Mouse (Mus musculus) heart, embryonic 16.5 days (tissue): ENCODE measurements around the gene Pomt2. TPM values are rescaled to one million over a fixed set of nuclear protein-coding genes. Genes with fewer than 3 reads are reported as not detected.

Experiments
- ATAC-seq: fragments of 200-750 bp; cut with Nextera tagmentation; replicated peaks from 2 replicates; pipeline ENCODE4 v1.8.0; 2017; ENCODE audit warnings: moderate number of reproducible peaks; ENCODE audit not compliant: insufficient read depth, low FRiP score; ENCODE audit errors: extremely low read depth
- H3K27ac ChIP-seq: fragments of 300-500 bp; sonication (generic); 2 replicates; pipeline ENCODE4 v1.5.1; 2014; ENCODE audit warnings: mild to moderate bottlenecking, low read length, control low read depth, moderate library complexity
- H3K27me3 ChIP-seq: fragments of 300-500 bp; sonication (generic); 2 replicates; pipeline ENCODE4 v1.6.1; 2014; ENCODE audit warnings: low read length, mixed read lengths; ENCODE audit not compliant: control insufficient read depth, insufficient read depth
- H3K36me3 ChIP-seq: fragments of 300-500 bp; sonication (generic); 2 replicates; pipeline ENCODE4 v1.6.1; 2014; ENCODE audit not compliant: control insufficient read depth, insufficient read depth
- H3K4me1 ChIP-seq: fragments of 300-500 bp; sonication (generic); 2 replicates; pipeline ENCODE4 v1.6.1; 2014; ENCODE audit warnings: low read length, mixed read lengths; ENCODE audit not compliant: control insufficient read depth, insufficient read depth
- H3K4me2 ChIP-seq: fragments of 300-500 bp; sonication (generic); 2 replicates; pipeline ENCODE4 v1.6.1; 2014; ENCODE audit warnings: low read depth, mild to moderate bottlenecking, control low read depth, low read length
- H3K4me3 ChIP-seq: fragments of 300-500 bp; sonication (generic); 2 replicates; pipeline ENCODE4 v1.5.1; 2014; ENCODE audit warnings: mild to moderate bottlenecking, control low read depth, low read length
- H3K9ac ChIP-seq: fragments of 300-500 bp; sonication (generic); 2 replicates; pipeline ENCODE4 v1.6.1; 2014; ENCODE audit warnings: low read length, control low read depth
- H3K9me3 ChIP-seq: fragments of 300-500 bp; sonication (generic); replicated peaks from 2 replicates; pipeline ENCODE4 v1.6.1; 2016; ENCODE audit warnings: low read length; ENCODE audit not compliant: control insufficient read depth
- WGBS: fragments of 180-500 bp; shearing (Covaris S2); extraction: QIAGEN DNeasy Blood & Tissue Kit; methylation state at CpG from one replicate; pipeline ENCODE4 v1.1.7; 2014; 5-methylcytosine and 5-hydroxymethylcytosine counted together
- polyA plus RNA-seq: library from polyadenylated mRNA; unstranded; fragments of >200 nt; fragmentation: Nextera tagmentation; extraction: Ambion mirVana; gene quantifications from 2 replicates; pipeline ENCODE4 v1.2.1, GENCODE M21; 2015

Gene Pomt2
- polyA plus RNA-seq, 1 experiment from 2014 or later: 11.9 TPM

DNA sequence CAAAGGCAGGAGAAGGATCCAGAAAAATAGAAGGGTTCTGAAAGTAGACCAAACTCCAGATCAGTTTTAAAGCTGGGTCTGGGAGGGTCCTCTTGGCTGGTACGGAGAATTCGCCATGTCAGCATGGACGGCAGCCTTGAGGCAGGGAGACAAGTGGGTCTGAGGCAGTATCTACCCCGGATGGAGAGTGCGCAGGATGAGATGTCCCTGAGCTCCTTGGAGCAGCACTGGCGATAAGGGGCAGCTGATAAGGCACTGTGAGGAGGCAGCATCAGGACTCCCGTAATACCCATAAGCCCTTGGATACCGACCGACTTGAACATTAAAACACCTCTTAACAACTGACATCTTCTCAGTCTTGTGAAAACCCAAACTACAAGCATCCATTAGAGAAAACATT is 15.0 kb downstream of the Pomt2 start:
- H3K4me1 ChIP-seq: peaks cover 3% of the 10 kb centered on the region; the same call in 1 of the 2 replicates
- H3K36me3 ChIP-seq: peaks cover 9% of the 10 kb centered on the region; the same call in 1 of the 2 replicates
- no peak overlapping the region for H3K4me2 ChIP-seq
- WGBS: 62% methylated on average over 9 of the region's 9 CpGs
- no peaks in the 10 kb centered on the region for H3K27me3 ChIP-seq
- H3K4me3 ChIP-seq: no peak overlapping the region
- ATAC-seq: no peak
- H3K9ac ChIP-seq: no peak overlapping the region
- H3K9me3 ChIP-seq: no peaks in the 10 kb centered on the region
- H3K27ac ChIP-seq: no peak overlapping the region

- ATAC-seq: no peak
- Histone ChIP-seq H3K4me3 (no peak overlapping the region), H3K27me3 (no peaks in the 10 kb centered on the region), H3K27ac (no peak overlapping the region), H3K4me2 (no peak overlapping the region), H3K9me3 (no peaks in the 10 kb centered on the region), H3K36me3 (peaks cover 8% of the 10 kb centered on the region; the same call in 1 of the 2 replicates), H3K9ac (no peak overlapping the region), H3K4me1 (peaks cover 3% of the 10 kb centered on the region; the same call in 1 of the 2 replicates)
- 80% methylated on average over 6 of the region's 6 CpGs for WGBS
Measured at GRCm38 (mm10) chr12:87132210-87132609, 15.6 kb downstream of the Pomt2 start.

DNA sequence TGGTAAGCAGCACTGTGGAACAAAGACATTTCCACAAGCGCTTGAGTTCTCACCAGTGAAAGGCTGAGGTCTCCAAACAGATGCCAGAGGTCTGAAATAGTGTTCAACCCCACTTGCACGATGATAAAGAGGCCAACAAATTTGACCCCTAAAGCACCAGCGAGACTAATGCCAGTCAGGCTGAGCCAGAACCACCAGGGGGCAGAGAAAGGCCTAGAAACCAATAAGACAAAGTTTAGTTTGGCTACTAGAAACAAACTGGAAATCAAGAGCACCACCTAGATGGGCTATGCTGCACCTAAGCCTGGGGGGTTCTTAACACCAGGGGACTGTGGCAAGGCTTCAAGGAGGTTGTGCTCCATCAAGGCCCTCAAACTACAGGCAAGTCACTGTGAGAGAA is 16.1 kb downstream of the Pomt2 start:
- Histone ChIP-seq H3K4me1 (peaks cover 3% of the 10 kb centered on the region; the same call in 1 of the 2 replicates), H3K4me3 (no peak overlapping the region), H3K9me3 (no peaks in the 10 kb centered on the region), H3K4me2 (no peak overlapping the region), H3K9ac (no peak overlapping the region), H3K27me3 (no peaks in the 10 kb centered on the region), H3K27ac (no peak overlapping the region), H3K36me3 (peaks cover 7% of the 10 kb centered on the region; the same call in 1 of the 2 replicates)
- no peak for ATAC-seq
- 47% methylated on average over 3 of the region's 3 CpGs for WGBS

DNA sequence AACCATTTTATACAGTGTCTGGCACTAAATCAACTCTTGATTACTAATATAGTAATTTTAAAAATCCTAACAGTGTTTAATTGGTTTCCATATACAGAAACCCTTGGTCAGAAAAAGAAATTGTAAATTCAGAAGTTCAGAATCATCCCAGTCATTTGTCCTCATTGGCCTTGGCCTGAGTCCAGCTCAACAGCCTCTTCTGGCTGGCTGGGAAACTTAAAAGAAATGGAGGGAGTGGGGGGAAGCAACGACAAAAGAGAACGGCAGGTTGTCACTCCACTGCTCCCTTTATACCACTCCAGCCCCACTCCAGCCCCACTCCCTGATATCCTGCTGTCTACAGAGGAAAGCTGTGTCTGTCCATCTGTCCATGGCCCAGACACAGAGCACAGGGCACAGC is 16.6 kb downstream of the Pomt2 start:
- H3K4me1 ChIP-seq: peaks cover 3% of the 10 kb centered on the region; the same call in 1 of the 2 replicates
- 43% methylated on average over 2 of the region's 2 CpGs for WGBS
- H3K9me3 ChIP-seq: no peaks in the 10 kb centered on the region
- no peak for ATAC-seq
- peaks cover 7% of the 10 kb centered on the region; the same call in 1 of the 2 replicates for H3K36me3 ChIP-seq
- no peak overlapping the region for H3K4me2 ChIP-seq
- H3K9ac ChIP-seq: no peak overlapping the region
- no peak overlapping the region for H3K4me3 ChIP-seq
- H3K27me3 ChIP-seq: no peaks in the 10 kb centered on the region
- H3K27ac ChIP-seq: no peak overlapping the region

DNA sequence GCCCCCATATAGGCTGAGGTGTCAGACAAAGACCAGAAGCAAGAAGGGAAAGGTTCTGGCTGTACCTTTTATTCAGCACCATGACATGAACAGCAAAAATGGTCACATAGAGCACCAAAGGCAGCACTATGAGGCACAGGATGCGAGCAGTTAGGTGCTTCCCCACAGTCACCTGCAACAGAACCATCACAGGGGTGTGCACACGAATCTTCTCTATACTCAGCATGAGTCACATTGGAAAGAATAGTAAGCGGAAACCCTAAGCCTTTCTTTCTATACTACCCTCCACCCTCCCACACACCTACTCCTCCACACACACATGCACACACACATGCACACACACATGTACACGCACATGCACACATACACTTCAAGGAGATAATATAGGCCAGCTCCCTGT is 17.5 kb downstream of the Pomt2 start:
- ATAC-seq: no peak
- Histone ChIP-seq H3K27ac (no peak overlapping the region), H3K36me3 (peaks cover 7% of the 10 kb centered on the region; the same call in 1 of the 2 replicates), H3K9ac (no peak overlapping the region), H3K4me1 (peaks cover 3% of the 10 kb centered on the region; the same call in 1 of the 2 replicates), H3K27me3 (no peaks in the 10 kb centered on the region), H3K9me3 (no peaks in the 10 kb centered on the region), H3K4me3 (no peak overlapping the region), H3K4me2 (no peak overlapping the region)
- 93% methylated on average over 4 of the region's 4 CpGs for WGBS

DNA sequence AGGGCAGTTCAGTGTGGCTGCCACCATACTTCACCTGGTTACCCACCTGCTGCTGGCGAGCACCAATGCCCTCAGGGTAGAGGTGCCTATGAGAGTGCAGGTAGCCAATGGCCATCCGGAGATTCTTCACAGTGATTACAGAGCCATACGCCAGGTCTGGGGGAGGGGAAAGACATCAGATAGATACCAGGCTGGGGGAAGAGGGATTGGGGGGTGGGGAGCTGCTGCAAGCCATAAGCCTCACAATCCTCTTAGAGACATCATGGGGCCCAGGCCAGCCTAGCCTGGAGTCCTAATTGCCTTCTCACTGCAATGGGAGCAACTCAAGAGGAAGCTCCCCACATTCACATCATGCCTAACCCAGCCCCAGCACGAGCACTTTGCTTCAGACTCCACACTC is 20.5 kb downstream of the Pomt2 start:
- Histone ChIP-seq H3K36me3 (peaks cover 26% of the 10 kb centered on the region), H3K4me3 (no peak overlapping the region), H3K27ac (no peak overlapping the region), H3K4me1 (peaks cover 3% of the 10 kb centered on the region; the same call in 1 of the 2 replicates), H3K4me2 (no peak overlapping the region), H3K9ac (no peak overlapping the region), H3K27me3 (no peaks in the 10 kb centered on the region), H3K9me3 (no peaks in the 10 kb centered on the region)
- 76% methylated on average over 4 of the region's 4 CpGs for WGBS
- no peak for ATAC-seq

- Histone ChIP-seq H3K36me3 (peaks cover 26% of the 10 kb centered on the region), H3K27me3 (no peaks in the 10 kb centered on the region), H3K4me1 (no peaks in the 10 kb centered on the region), H3K9me3 (no peaks in the 10 kb centered on the region), H3K4me3 (no peak overlapping the region), H3K4me2 (no peak overlapping the region), H3K9ac (no peak overlapping the region), H3K27ac (no peak overlapping the region)
- ATAC-seq: no peak
- 77% methylated on average over 4 of the region's 4 CpGs for WGBS
Measured at GRCm38 (mm10) chr12:87121918-87122589, 25.7 kb downstream of the Pomt2 start.

GRCm38 (mm10) chr12:87107357-87107977 is 40.3 kb downstream of the Pomt2 start:
- no peak overlapping the region for H3K4me2 ChIP-seq

DNA sequence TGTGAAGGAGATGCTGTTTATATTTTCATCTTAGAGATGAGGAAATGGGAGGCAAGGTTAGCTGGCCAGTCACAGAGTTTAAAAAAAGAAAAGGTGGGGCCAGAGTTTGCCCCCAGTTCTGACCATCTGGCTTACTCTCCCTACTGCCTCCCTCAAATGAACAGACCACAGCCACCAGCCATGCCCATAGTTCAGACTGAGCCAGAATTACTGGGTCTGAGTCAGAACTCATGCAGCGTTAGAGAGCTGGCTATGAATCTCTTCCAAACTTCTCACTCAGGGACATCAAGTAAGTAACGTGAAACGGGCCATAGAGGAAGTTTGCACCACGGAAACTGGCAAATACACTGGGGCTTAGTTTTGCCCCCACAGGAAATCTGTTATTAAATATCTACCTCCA is 43.0 kb downstream of the Pomt2 start:
- ATAC-seq: no peak
- Histone ChIP-seq H3K4me1 (no peaks in the 10 kb centered on the region), H3K36me3 (0 out of 2 replicates have a peak, but pooled peaks cover under 1% of the 10 kb centered on the region), H3K9me3 (no peaks in the 10 kb centered on the region), H3K9ac (no peak overlapping the region), H3K27ac (no peak overlapping the region), H3K27me3 (peaks cover 26% of the 10 kb centered on the region), H3K4me3 (no peak overlapping the region), H3K4me2 (no peak overlapping the region)
- 83% methylated on average over 4 of the region's 4 CpGs for WGBS

More at GRCm38 (mm10) chr12:87107357-87107977, 40.3 kb downstream of the Pomt2 start:
- no peak for ATAC-seq
- H3K9ac ChIP-seq: no peak overlapping the region
- H3K4me3 ChIP-seq: no peak overlapping the region
- H3K27ac ChIP-seq: no peak overlapping the region
- H3K9me3 ChIP-seq: no peaks in the 10 kb centered on the region
- no peaks in the 10 kb centered on the region for H3K4me1 ChIP-seq
- WGBS: 64% methylated on average over 3 of the region's 3 CpGs
- peaks cover 5% of the 10 kb centered on the region; the same call in 1 of the 2 replicates for H3K27me3 ChIP-seq
- H3K36me3 ChIP-seq: 0 out of 2 replicates have a peak, but pooled peaks cover 4% of the 10 kb centered on the region
